Mouse (Mus musculus) bone marrow macrophage, adult 2 months (primary cell): ENCODE data around the gene Sft2d1.
"Not testable (repeated sequence)": the region's sequence is repeated elsewhere in the genome, so short reads cannot be mapped to it uniquely, and the experiment has no call there.

Experiments
- CTCF ChIP-seq: IDR thresholded peaks from 2 replicates; pipeline ENCODE4 v1.5.1; 2012; ENCODE audit warnings: low read depth, mild to moderate bottlenecking, low read length, moderate library complexity
- POLR2A ChIP-seq: IDR thresholded peaks from 2 replicates; pipeline ENCODE4 v1.6.1; 2012; ENCODE audit warnings: mild to moderate bottlenecking, low read depth, low read length, borderline replicate concordance

DNA sequence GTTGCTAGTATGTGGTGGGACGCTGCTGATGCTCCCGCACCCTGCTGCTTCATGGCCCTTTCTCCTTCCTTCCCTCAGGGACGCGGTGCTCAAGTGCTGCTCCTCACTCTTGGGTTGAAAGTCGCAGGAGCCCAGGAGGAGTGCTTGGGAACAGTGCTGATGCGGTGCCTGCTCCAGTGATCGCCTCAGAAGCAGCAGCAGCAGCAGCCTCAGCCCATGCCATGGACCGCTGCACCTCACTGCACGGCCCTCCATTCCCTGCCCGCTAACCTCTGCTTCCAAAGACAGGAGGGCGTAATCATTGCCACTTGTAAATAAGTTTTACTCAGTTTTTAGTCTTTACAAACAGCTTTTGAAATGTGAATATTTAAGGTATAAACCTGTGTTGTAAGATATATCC is 16.0 kb downstream of the Sft2d1 start:
- not testable (repeated sequence) for TF ChIP-seq POLR2A, CTCF
